Mouse (Mus musculus): ENCODE data around the gene Dgat2.

Gene Dgat2
- long read RNA-seq, experiment 1, transcript Dgat2-201 (8 exons, 2,262 nt) = major isoform, 29 of 37 reads
- long read RNA-seq, experiment 1, partial matches to known transcripts = 2 of 37 reads
- long read RNA-seq, experiment 1, other reads (novel, unspliced or antisense) = 6 of 37 reads
- long read RNA-seq, experiment 2, transcript Dgat2-201 (8 exons, 2,262 nt) = major isoform, 30 of 34 reads
- long read RNA-seq, experiment 2, partial matches to known transcripts = 1 of 34 reads
- long read RNA-seq, experiment 2, other reads (novel, unspliced or antisense) = 3 of 34 reads

DNA sequence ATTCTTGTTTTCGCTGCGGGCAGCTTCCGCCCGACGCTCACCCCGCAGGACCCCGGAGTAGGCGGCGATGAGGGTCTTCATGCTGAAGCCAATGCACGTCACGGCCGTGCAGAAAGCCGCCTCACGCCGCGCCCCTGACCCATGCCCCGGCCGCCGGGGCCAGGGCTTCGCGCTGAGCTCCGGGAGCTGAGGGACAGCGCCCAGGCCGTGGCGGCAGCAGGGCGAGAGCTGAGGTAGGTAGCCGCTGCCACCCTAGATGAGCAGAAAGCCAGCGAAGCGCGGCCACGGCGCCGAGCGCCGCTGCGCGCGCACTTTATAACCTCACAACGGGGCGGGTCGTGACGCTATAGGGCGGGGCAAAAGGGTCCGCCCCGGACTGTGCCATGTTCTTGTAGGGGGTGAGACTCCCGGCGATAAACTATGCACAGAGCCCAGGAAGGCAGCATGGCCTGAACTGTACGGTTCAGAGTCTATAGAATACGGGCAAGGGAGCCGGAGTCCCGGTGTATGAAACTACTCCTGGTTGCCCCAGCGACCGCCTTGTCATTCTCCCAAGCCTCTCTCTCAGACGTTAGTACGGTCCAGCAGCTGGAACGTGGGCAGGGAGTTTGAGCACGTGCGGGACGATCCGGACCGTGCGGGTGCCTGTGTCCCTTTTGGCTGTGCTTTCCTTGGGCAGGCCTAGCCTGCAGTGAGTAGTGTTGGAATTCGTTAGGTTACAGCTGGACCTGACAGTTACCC is at the start of gene Dgat2:
Gene Dgat2, minus strand, starts transcription at position 288 of the 741 bp plus-strand sequence.
- intact Hi-C loops (cut with DNase I) = no loop called here

DNA sequence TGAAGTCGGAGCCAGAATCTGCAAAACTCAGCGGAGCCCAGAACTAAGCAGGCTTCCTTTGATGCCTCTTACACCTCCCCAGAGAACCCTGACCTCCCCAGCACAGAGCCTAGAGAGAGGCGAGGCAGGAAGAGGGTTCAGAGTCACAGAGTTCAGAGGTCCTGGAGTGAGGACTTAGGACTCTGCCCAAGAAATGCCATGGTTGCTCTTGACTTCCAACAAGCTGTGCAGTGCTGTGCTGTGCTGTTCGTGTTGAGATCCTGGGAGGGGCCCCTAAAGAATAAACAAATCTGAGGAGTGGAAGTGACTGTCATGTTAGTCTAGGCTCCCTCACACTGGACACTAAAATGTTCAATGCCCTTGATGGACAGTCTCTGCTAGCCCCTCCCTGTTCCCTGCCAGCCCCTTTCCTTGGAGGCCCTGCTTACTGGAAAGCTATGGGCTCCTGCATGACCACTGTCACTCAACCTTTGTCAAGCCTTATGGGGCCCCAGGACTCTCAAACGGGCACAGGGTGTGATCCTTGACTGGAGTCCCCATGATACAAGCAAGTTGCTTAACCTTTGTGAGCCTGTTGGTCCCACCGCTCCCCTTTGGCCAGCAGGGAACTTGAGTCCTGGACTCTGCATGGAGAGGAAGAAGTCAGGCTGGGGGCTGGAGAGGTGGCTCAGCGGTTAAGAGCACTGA is 47.7 kb upstream of the Dgat2 start:
- intact Hi-C loops (cut with DNase I) = loop anchor here (5.0 kb wide), 1 partner anchor 68 kb away; no protein-coding TSS in a partner anchor

- intact Hi-C loops (cut with DNase I) = loop anchor here (2.0 kb wide), 1 partner anchor 45 kb away; no protein-coding TSS in a partner anchor
Measured at GRCm38 (mm10) chr7:99229411-99229810, 46.9 kb upstream of the Dgat2 start.

DNA sequence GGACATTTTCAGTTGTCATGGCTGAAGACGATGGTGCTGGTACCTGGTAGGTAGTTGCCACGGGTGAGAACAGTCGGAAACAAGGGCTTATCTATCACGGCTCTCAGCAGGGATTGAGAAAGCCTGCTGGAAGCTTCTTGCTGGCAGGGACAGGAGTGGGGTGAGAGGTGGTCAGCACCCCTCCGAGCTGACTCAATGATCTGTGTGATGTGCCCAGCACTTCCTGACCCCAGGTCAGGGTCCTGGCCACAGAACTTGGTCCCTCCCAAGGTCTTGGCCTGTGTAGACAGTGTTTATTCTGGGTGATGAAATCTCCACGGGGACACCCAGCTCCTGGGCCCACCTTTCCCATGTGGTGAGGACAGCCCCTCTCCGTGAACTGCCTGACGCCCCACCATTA is 46.3 kb upstream of the Dgat2 start:
- intact Hi-C loops (cut with DNase I) = loop anchor here (2.0 kb wide), 1 partner anchor 44 kb away; no protein-coding TSS in a partner anchor

GRCm38 (mm10) chr7:99227267-99227666 is 44.7 kb upstream of the Dgat2 start:
- intact Hi-C loops (cut with DNase I) = no loop called here

DNA sequence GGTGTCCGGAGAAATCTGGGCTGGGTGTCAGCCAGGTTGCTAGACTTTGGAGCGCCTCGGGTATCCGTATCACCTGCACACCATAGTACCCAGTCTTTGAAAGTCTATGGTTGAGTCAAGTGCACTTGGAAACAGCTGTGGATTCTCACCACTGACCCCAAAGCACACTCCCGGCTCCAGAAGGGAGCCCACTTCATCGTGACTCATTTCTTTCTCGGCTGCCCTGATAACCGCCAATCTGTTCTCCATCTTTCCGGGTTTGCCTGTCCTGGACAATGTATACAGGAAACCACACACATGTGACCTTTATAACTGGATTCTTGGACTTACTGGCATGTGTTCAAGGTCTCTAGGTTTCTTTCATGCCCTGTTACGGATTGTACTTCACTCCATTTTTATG is 44.1 kb upstream of the Dgat2 start:
- intact Hi-C loops (cut with DNase I) = no loop called here

DNA sequence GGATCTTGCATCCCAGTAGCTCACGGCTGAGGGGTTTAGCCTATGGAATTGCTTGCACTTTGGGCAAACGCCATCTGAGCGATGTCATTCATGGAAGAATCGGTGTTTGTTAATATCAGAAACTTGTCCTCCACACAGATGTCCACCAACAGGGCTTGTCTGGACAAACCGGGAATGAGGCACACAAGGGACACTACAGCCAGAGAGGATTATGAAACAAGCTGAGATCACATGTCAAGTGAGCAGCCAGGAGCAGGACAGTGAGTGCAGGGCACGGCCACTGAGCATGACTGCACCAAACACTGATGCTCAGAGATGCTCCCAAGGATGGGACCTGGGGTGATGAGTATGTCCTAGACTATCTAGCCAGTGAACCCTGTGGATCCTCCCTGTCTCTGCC is 42.9 kb upstream of the Dgat2 start:
- intact Hi-C loops (cut with DNase I) = no loop called here

- intact Hi-C loops (cut with DNase I) = no loop called here
Measured at GRCm38 (mm10) chr7:99224648-99225190, 42.2 kb upstream of the Dgat2 start.

DNA sequence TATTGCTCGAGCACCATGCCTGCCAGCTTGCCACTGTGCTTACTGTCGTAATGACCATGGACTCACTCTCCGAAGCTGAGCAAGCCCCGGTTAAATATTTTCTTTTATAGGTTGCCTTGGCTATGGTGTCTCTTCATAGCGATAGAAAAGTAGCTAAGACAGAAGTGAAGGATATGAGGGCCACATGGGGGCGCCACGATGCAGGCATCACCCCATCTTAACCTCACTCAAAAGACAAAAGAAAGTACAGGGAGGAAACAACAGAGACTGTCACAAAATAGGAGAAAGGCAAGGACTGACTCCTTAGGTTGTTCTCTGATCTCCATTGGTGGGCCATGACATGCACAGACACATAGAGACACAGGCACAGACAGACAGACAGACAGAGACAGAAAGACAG is 41.7 kb upstream of the Dgat2 start:
- intact Hi-C loops (cut with DNase I) = no loop called here

GRCm38 (mm10) chr7:99217338-99218074 is 35.0 kb upstream of the Dgat2 start:
- intact Hi-C loops (cut with DNase I) = no loop called here

DNA sequence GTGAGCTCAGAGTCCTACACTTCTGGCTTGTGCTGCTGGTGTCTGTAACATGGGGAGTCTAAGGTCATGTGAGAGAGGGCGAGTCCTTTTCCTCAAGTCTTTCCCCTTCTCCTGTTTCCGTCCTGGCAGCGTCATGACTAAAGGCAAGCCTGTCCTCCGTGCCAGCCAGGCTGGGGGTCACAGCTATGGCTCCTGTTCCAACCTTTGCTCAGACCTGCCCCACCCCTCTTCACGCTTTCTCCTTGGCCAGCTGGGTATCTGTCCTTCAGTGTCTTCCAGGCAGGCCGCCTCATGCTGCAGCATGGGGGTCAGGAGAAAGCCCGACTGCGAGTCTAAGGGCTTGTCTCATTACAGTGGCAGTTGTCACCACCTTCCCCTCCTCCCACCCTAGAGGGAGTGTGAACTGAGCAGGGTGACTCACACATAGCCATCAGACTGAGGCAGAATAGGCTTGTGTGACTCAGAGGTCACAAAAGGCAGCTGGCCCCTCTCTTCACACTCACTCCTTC is 32.9 kb upstream of the Dgat2 start:
- intact Hi-C loops (cut with DNase I) = no loop called here

GRCm38 (mm10) chr7:99214621-99215185 is 32.2 kb upstream of the Dgat2 start:
- intact Hi-C loops (cut with DNase I) = no loop called here

- intact Hi-C loops (cut with DNase I) = no loop called here
Measured at GRCm38 (mm10) chr7:99213686-99214085, 31.2 kb upstream of the Dgat2 start.

DNA sequence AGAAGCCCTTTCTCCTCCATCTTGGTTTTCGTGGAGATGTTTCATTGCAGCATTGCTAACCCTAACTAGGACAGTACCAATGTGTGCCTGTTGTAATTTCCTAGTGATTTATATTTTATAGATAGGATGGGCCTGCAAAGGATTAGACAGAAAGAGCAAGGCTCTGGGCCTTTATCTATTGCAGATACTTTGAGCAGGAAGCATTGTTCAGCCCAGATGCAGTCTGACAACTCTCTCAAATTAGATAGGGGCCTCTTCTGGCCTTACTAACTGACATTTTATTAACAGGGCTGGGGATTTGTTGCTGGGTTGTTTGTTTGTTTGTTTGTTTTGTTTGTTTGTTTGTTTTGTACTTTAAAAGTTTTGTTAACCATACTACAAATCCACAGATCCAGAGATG is 30.5 kb upstream of the Dgat2 start:
- intact Hi-C loops (cut with DNase I) = no loop called here

- intact Hi-C loops (cut with DNase I) = no loop called here
Measured at GRCm38 (mm10) chr7:99208704-99209103, 26.2 kb upstream of the Dgat2 start.

DNA sequence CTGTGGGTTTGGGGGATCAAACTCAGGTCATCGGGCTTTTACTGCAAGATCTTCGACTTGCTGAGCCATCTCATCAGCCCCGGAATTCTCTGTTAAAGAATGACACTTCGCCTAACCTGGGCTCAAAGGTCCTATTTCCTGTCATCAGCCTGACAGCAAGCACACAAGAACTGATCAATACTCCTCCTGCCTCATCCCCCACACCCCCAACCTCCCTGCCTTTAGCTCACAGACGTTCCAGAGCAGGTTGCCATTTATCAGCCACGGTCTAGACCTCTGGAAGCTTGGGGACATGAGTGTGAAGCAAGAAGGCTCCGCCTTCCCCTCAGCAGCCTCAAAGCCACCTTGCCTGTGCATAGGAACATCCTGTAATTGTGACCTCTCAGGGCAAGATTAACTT is 23.8 kb upstream of the Dgat2 start:
- intact Hi-C loops (cut with DNase I) = no loop called here

DNA sequence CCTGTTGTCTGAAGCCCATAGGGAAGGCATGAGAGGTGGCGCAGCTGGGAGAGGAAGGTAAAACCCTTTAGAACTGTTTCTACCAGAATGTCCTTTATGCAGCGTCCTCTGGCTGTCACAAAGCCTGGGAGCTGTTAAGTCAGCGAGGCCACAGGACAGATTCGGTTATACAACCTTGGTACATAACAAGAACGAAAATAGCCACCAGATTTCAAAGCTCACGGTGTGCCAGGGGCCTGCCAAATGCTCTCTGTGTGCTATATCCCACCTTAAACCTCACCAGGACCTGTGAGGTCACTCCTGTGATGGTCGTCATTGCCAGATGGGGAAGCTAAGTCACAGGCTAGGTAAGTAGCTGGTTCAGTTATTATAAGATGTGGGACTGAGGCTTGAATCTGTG is 19.6 kb upstream of the Dgat2 start:
- intact Hi-C loops (cut with DNase I) = no loop called here

DNA sequence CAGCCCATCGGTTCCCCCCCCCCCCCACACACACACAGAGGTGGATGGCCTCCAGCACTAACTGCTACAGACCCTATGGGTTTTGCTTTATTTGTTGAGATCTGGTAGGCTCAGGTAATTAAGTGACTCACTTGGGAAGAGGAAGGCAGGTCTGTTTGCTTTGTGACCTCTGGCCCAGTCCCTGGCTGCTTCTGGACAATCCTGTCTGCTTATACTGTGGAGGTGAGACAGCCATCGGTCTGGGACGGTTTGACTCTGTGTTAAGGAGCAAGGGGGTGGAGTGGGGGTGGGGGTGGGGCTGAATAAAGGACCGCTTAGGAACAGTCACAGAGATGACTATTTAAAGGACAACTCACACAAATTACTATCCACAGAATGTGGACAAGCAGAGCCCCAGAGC is 17.8 kb upstream of the Dgat2 start:
- intact Hi-C loops (cut with DNase I) = no loop called here

DNA sequence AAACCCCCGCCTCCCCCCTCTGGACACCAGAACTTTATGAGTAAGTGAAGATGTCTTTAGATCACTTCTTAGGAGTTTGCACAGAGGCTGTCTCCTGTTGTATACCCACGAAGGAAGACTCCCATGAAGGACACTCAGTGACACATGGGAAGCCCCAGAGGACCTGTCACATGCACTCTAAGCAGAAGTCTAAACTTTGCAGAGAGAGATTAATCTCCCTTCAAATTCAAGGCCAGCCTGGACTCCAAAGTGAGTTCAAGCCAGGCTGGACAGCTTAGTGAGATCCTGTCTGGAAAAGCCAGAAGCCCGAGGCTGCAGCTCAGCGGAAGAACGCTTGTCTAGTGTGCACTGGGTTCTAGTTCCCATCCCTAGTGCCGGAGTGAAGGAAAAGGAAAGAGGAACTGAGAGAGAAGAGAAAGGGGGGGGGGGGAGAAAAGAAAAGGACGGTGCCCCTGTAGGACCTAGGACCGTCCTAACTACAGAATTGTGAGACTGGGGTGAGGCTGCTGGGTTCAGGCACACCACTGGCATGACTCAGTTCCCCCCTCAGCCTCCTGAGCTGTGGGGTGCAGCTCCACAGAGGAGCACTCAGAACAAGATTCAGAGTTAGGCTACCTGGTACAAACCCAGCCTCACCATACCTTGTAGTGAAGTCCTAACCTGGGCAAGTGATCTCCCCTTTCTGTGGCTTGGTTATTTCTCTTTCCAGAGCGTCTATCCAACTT is 17.1 kb upstream of the Dgat2 start:
- intact Hi-C loops (cut with DNase I) = no loop called here

GRCm38 (mm10) chr7:99198811-99199210 is 16.3 kb upstream of the Dgat2 start:
- intact Hi-C loops (cut with DNase I) = no loop called here
